Mouse (Mus musculus) embryonic facial prominence, embryonic 11.5 days (tissue): ENCODE results near the gene Bpifa6. TPM values are rescaled to one million over a fixed set of nuclear protein-coding genes. Genes with fewer than 3 reads are reported as not detected.
"Not testable (repeated sequence)": the region's sequence is repeated elsewhere in the genome, so short reads cannot be mapped to it uniquely, and the experiment has no call there.

Experiments
- ATAC-seq: fragments of 200-750 bp; cut with Nextera tagmentation; replicated peaks from 2 replicates; pipeline ENCODE4 v1.8.0; 2017; ENCODE audit warnings: low read depth; ENCODE audit not compliant: insufficient number of reproducible peaks, low FRiP score, low TSS enrichment
- DNase-seq: peaks from one replicate; pipeline ENCODE4 v3.0.0-alpha.2; 2015; ENCODE audit warnings: low spot score
- H3K27ac ChIP-seq: fragments of 300-500 bp; sonication (generic); replicated peaks from 2 replicates; pipeline ENCODE4 v1.5.1; 2014; ENCODE audit warnings: mild to moderate bottlenecking, low read depth, low read length, control low read depth
- H3K27me3 ChIP-seq: fragments of 300-500 bp; sonication (generic); 2 replicates; pipeline ENCODE4 v1.6.1; 2014; ENCODE audit warnings: mild to moderate bottlenecking, low read length, moderate library complexity, mixed read lengths; ENCODE audit not compliant: control insufficient read depth, insufficient read depth
- H3K36me3 ChIP-seq: fragments of 300-500 bp; sonication (generic); replicated peaks from 2 replicates; pipeline ENCODE4 v1.6.1; 2014; ENCODE audit warnings: low read depth, mild to moderate bottlenecking, low read length, moderate library complexity, mixed read lengths; ENCODE audit not compliant: control insufficient read depth, insufficient read depth
- H3K4me1 ChIP-seq: fragments of 300-500 bp; sonication (generic); 2 replicates; pipeline ENCODE4 v1.6.1; 2014; ENCODE audit warnings: low read length, mixed read lengths; ENCODE audit not compliant: control insufficient read depth, insufficient read depth
- H3K4me2 ChIP-seq: fragments of 300-500 bp; sonication (generic); 2 replicates; pipeline ENCODE4 v1.6.1; 2014; ENCODE audit warnings: low read depth, mild to moderate bottlenecking, control low read depth, low read length, moderate library complexity
- H3K4me3 ChIP-seq: fragments of 300-500 bp; sonication (generic); 2 replicates; pipeline ENCODE4 v1.5.1; 2014; ENCODE audit warnings: low read depth, low read length, control low read depth
- H3K9ac ChIP-seq: fragments of 300-500 bp; sonication (generic); replicated peaks from 2 replicates; pipeline ENCODE4 v1.6.1; 2014; ENCODE audit warnings: mild to moderate bottlenecking, control low read depth, low read length
- H3K9me3 ChIP-seq: fragments of 300-500 bp; sonication (generic); replicated peaks from 2 replicates; pipeline ENCODE4 v1.6.1; 2016; ENCODE audit warnings: mild to moderate bottlenecking, low read length, inconsistent platforms, mixed read lengths; ENCODE audit not compliant: control insufficient read depth
- WGBS: fragments of 180-500 bp; shearing (Covaris S2); extraction: QIAGEN DNeasy Blood & Tissue Kit; methylation state at CpG from one replicate; pipeline ENCODE4 v1.1.7; 2014; 5-methylcytosine and 5-hydroxymethylcytosine counted together
- polyA plus RNA-seq: library from polyadenylated mRNA; unstranded; fragments of >200 nt; fragmentation: Nextera tagmentation; extraction: Ambion mirVana; gene quantifications from 2 replicates; pipeline ENCODE4 v1.2.1, GENCODE M21; 2014

The Bpifa6 gene
- polyA plus RNA-seq, 1 experiment from 2014 or later = not detected

DNA sequence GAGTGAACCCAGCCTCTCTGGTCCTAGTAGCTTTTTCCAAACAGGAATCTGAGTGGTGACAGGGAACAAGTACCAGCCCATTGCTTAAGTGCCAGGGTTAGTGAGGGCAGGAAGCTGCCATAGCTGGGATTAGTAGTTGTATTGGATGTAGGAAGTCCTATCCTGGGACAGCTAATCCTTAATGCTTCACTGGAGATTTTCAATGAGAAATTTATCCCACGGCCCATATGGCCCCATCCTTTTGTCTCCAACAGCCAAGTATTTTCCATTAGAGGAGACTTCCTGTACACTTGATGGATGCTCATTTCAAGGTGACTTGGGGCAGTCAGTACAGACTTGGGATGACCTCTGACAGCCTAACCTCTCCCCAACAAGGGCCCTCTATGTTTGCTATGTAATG lies 29.7 kb downstream of the Bpifa6 start:
- no peaks in the 10 kb centered on the region for H3K9me3 ChIP-seq
- no peaks in the 10 kb centered on the region for H3K27me3 ChIP-seq
- H3K27ac ChIP-seq = no peak overlapping the region
- H3K4me1 ChIP-seq = no peaks in the 10 kb centered on the region
- DNase-seq = no peak
- ATAC-seq = no peak
- H3K4me3 ChIP-seq = no peak overlapping the region
- no peaks in the 10 kb centered on the region for H3K36me3 ChIP-seq
- WGBS = 63% methylated on average over 1 of the region's 1 CpGs
- H3K4me2 ChIP-seq = no peak overlapping the region
- no peak overlapping the region for H3K9ac ChIP-seq

DNA sequence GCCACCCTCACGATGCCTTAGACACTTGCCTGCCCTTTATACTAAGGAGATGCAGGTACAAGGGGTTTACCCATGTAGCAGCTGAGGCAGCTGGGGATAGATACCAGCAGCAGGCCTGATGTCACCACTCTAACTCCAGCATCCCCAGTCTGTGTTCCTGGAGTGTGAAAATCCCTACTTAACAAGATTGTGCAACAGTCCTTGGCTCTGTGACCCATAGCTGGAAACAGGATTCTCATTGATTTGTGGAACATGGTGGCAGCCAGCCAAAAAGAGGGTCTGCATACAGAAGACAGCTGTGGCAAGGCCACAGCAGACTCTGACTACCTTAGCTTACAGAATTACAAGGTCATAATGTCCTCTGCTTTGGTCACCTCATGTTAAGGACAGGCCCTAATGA lies 30.3 kb downstream of the Bpifa6 start:
- Histone ChIP-seq H3K9me3 (no peaks in the 10 kb centered on the region), H3K36me3 (no peaks in the 10 kb centered on the region), H3K27ac (no peak overlapping the region), H3K4me2 (no peak overlapping the region), H3K27me3 (no peaks in the 10 kb centered on the region), H3K9ac (no peak overlapping the region), H3K4me1 (no peaks in the 10 kb centered on the region), H3K4me3 (no peak overlapping the region)
- no peak for DNase-seq
- WGBS = 83% methylated on average over 1 of the region's 1 CpGs
- no peak for ATAC-seq

DNA sequence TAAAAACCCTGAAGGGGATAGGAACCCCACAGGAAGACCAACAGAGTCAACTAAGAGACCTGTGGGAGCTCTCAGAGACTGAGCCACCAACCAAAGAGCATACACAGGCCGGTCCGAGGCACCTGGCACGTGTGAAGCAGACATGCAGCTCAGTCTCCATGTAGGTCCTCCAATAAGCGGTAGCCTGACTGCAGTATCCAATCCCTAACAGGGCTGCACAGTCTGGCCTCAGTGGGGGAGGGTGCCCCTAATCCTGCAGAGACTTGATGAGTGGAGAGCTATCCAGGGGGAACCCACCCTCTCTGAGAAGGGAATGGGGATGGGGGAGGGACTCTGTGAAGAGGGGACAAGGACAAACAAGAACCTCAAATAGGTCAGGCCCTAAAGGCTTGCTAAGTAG lies 31.0 kb downstream of the Bpifa6 start:
- no peak overlapping the region for H3K27ac ChIP-seq
- no peak for DNase-seq
- H3K4me3 ChIP-seq = no peak overlapping the region
- no peaks in the 10 kb centered on the region for H3K4me1 ChIP-seq
- H3K9ac ChIP-seq = no peak overlapping the region
- no peaks in the 10 kb centered on the region for H3K36me3 ChIP-seq
- H3K4me2 ChIP-seq = no peak overlapping the region
- no peaks in the 10 kb centered on the region for H3K27me3 ChIP-seq
- no peaks in the 10 kb centered on the region for H3K9me3 ChIP-seq
- 81% methylated on average over 4 of the region's 4 CpGs for WGBS
- ATAC-seq = no peak

DNA sequence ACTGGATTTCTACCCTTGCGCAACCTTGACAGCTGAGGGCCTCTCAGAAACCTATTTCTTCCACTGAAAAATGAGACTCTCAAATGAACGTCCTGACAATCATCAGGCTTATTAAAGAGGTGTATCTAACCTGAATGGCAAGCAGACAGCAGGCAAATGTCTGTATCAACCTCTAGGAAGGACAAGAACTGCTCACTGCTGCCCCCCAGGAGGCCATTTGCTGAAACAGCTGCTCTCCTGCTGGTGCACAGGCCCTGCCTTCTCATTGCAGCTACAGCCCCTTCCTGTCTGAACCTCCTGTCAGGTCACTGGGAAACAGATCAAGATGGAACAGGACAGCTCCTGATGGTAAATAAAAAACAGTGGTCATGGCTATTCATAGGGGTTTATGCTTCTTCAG lies 31.6 kb downstream of the Bpifa6 start:
- 81% methylated on average over 2 of the region's 2 CpGs for WGBS
- no peak overlapping the region for H3K27ac ChIP-seq
- H3K9me3 ChIP-seq = no peaks in the 10 kb centered on the region
- H3K4me2 ChIP-seq = no peak overlapping the region
- no peaks in the 10 kb centered on the region for H3K36me3 ChIP-seq
- no peaks in the 10 kb centered on the region for H3K4me1 ChIP-seq
- ATAC-seq (no peak), DNase-seq (no peak)
- H3K27me3 ChIP-seq = no peaks in the 10 kb centered on the region
- no peak overlapping the region for H3K9ac ChIP-seq
- H3K4me3 ChIP-seq = no peak overlapping the region

DNA sequence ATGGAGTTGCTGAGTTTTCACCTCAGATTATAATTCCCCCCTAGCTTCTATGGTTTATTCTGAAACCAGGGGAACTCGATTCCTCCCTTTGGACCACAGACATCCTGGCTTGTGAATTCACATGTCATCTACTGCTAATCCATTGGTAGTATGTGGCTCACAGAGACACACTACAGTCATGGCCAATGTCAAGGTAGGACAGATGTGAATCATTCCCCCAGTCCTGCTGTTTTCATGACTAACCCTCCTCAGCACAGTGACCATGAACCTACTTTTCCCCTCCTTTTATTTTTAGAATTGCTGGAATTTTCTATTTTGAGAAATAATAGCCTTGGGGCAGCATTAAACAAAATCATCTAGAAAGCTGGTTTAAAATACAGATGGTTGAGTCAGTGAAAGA lies 32.6 kb downstream of the Bpifa6 start:
- WGBS = 86% methylated on average over 1 of the region's 1 CpGs
- Histone ChIP-seq H3K4me3 (no peak overlapping the region), H3K9me3 (no peaks in the 10 kb centered on the region), H3K27me3 (no peaks in the 10 kb centered on the region), H3K9ac (no peak overlapping the region), H3K36me3 (no peaks in the 10 kb centered on the region), H3K4me2 (no peak overlapping the region), H3K27ac (no peak overlapping the region), H3K4me1 (no peaks in the 10 kb centered on the region)
- DNase-seq (no peak), ATAC-seq (no peak)

DNA sequence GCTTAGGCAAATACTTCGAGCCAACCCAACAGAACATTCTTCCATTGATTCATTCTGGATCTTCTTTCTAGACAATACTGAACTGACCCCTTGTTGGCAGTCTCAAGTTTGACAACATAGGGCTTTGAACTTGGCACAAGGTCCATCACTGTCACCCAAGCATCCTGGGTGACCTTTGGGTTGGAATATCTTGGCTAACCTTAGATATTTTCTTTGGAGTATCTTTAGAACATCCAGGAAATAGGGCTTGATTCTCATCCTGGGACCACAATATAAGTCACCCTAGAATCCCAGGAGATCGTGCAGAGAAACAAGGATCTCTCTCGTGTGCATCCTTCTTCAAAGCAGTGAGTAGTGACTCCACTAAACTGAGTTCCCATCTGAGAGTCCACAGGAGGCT lies 33.2 kb downstream of the Bpifa6 start, which contains the start of gene Bpifa2:
Gene Bpifa2, plus strand, starts transcription at position 301 of the 400 bp plus-strand sequence.
- no peak within 1 kb of the TSS for H3K4me2 ChIP-seq
- H3K9ac ChIP-seq = no peak within 1 kb of the TSS
- no peak within 1 kb of the TSS for H3K4me3 ChIP-seq
- no peaks in the 10 kb centered on the region for H3K4me1 ChIP-seq
- no peak within 1 kb of the TSS for H3K27ac ChIP-seq
- 83% methylated on average over 3 of the region's 3 CpGs for WGBS
- DNase-seq = no peak
- no peaks in the 10 kb centered on the region for H3K36me3 ChIP-seq
- no peak for ATAC-seq
- no peaks in the 10 kb centered on the region for H3K27me3 ChIP-seq
- no peaks in the 10 kb centered on the region for H3K9me3 ChIP-seq

DNA sequence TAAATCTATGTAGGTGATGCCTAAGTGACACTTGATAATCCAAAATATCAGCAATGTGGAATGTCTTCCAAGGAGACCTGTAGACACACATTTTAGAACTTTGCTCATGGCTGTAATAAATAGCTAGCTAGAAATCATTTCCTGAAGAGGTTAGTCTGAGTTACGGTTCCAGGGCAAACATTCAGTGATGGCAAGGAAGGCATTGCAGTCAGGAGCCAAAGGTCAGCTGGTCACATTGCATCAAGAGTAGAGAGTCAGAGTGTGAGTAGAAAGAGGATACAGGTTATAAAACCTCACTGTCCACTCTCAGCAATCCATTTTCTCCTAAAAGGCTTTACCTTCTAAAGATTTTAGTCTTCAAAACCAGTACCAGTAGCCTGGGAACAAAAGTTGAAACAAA lies 43.2 kb downstream of the Bpifa6 start:
- DNase-seq (no peak), ATAC-seq (no peak)
- Histone ChIP-seq H3K4me3 (no peak overlapping the region), H3K4me2 (no peak overlapping the region), H3K27ac (no peak overlapping the region), H3K9me3 (no peaks in the 10 kb centered on the region), H3K9ac (no peak overlapping the region), H3K36me3 (no peaks in the 10 kb centered on the region), H3K27me3 (no peaks in the 10 kb centered on the region), H3K4me1 (no peaks in the 10 kb centered on the region)
- 82% methylated on average over 1 of the region's 1 CpGs for WGBS

DNA sequence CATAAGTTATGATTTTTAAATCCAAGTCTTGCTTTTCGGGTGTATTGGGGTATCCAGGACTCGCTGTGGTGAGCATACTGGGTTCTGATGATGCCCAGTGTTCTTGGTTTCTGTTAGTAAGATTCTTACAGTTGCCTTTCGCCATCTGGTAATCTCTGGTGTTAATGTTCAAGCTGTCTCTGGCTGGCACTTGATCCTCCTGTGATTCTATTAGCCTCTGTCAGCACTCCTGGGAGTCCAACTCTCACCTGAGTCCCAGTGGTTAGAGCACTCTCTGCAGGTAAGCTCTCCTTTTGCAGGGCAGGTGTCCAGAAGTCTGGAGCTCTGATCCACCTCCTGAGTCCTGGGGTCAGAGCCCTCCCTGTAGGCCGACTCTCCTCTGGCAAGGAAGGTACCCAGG lies 49.9 kb downstream of the Bpifa6 start:
- not testable (repeated sequence) for H3K27ac ChIP-seq, H3K9me3 ChIP-seq, H3K4me1 ChIP-seq, H3K27me3 ChIP-seq, H3K4me2 ChIP-seq, ATAC-seq, H3K4me3 ChIP-seq, DNase-seq, H3K36me3 ChIP-seq, H3K9ac ChIP-seq
- 81% methylated on average over 4 of the region's 4 CpGs for WGBS
